Mouse (Mus musculus): ENCODE measurements around the gene Pgls. TPM values are rescaled to one million over a fixed set of nuclear protein-coding genes. Genes with fewer than 3 reads are reported as not detected.

Gene Pgls
- polyA plus RNA-seq, 1 experiment, result 128 TPM

DNA sequence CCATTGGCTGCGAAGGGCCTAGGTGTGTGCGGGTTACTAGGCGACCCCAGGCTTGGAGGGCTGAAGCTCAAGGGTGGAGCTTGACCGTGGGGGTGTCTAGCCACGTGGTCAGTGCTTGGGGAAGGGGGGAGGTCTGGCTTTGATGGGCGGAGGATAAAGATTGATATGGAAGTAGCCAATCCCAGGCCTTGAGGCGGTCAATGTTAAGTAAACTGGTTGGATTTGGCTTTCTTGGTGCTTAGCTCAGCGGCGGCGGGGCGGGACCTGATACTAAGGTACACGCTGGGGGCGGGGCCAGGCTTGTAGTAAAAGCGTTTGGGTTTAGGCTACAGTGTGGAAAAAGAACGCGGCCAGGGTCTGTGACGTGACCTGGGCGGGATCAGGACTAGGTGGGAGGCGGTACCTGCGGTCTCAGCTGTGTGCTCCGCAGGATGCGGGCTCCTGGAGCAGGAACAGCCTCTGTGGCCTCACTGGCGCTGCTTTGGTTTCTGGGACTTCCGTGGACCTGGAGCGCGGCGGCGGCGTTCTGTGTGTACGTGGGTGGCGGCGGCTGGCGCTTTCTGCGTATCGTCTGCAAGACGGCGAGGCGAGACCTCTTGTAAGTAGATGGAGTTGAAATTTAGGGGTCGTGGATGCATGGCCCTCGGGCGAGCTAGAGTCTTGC is 21.6 kb upstream of the Pgls start:
- TF ChIP-seq POLR2A (IDR thresholded peaks at IDR 0.05; ENCODE audit: borderline replicate concordance, extremely low read depth, insufficient read depth, insufficient read length, poor library complexity, severe bottlenecking), result peak; percentile 27; the same call in 1 of the 2 replicates
- no peak for TF ChIP-seq CTCF (IDR thresholded peaks at IDR 0.05; ENCODE audit: borderline replicate concordance, extremely low read depth, insufficient read depth, insufficient read length)
- peak; percentile 99 for DNase-seq (ENCODE audit: low read depth)

GRCm38 (mm10) chr8:71572077-71572476 is 19.9 kb upstream of the Pgls start:
- no peak for TF ChIP-seq POLR2A (IDR thresholded peaks at IDR 0.05; ENCODE audit: borderline replicate concordance, extremely low read depth, insufficient read depth, insufficient read length, poor library complexity, severe bottlenecking)
- TF ChIP-seq CTCF (IDR thresholded peaks at IDR 0.05; ENCODE audit: borderline replicate concordance, extremely low read depth, insufficient read depth, insufficient read length), result no peak
- DNase-seq (ENCODE audit: low read depth), result peak; percentile 31

DNA sequence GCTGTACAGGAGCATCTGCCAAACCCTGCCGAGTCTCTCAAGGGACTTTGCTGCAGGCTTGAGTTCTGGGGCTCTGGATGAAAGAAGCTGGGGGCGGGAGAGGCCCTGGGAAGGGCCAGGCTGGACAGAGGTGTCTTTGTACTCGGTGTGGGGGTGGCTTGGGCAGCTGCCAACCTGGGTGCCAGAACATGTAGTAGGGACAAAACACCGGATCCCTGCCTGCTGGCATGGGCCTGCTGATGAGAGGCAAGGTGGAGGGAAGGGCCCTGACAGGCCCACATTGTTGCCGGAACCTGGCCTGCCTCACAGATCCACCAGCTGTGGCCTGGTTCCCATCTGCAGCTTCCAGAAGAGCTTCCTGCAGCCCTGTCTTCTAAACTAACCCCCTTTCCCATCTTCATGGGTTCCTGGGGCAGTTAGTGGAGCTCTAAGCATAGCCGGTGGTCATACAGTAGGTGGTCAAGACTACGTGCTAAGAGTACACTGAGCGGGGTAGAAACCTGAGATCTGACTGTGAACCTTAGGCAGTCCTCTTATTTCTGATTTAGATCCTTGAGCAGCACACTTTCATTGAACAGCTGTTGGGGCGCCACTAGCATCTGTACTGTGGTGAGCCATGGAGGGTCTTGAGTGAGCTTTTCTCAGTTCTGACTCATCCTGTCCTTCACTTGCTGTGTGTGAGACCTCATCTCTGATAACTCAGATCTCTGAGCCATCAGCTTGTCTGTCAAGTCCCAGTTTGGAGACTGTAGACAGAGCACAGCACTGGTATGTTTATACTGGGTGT is 18.9 kb upstream of the Pgls start:
- no peak for TF ChIP-seq CTCF (IDR thresholded peaks at IDR 0.05; ENCODE audit: borderline replicate concordance, extremely low read depth, insufficient read depth, insufficient read length)
- peak; percentile 95 for DNase-seq (ENCODE audit: low read depth)

DNA sequence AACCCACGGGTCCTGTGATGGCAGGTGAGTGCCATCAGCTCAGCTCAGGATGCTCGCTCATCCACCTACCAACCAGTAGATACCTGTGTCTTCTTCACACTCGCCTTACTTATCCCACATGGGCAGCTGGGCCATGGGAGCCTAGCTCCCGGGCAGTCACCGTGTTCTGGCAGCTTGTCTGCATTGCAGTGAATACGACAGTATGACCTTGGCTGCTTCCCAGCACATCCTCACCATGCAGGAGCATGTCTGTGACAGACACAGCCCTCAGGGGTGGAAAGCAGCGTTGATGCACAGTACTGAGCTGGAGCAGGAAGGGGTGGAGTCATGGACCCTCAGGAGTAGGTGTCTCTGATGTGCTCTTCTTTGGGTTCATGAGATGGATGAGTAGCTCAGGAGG is 17.6 kb upstream of the Pgls start:
- no peak for TF ChIP-seq CTCF (IDR thresholded peaks at IDR 0.05; ENCODE audit: borderline replicate concordance, extremely low read depth, insufficient read depth, insufficient read length)
- no peak for TF ChIP-seq POLR2A (IDR thresholded peaks at IDR 0.05; ENCODE audit: borderline replicate concordance, extremely low read depth, insufficient read depth, insufficient read length, poor library complexity, severe bottlenecking)
- no peak for DNase-seq (ENCODE audit: low read depth)

DNA sequence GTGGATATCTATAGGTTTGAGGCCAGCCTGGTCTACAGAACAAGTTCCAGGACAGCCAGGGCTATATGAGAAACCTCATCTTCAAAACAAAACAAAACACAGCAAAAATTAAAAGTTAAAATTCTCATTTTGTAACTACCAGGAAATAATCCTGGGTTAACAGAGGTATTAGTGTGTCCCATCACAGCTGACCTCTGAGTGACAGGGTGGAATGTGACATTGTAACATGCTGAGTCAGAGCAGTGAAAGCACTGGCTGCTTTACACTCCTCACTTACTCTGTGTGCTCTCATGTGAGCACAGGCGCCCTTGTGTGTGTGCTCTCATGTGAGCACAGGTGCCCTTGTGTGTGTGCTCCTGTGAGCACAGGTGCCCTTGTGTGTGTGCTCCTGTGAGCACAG is 17.0 kb upstream of the Pgls start:
- TF ChIP-seq POLR2A (IDR thresholded peaks at IDR 0.05; ENCODE audit: borderline replicate concordance, extremely low read depth, insufficient read depth, insufficient read length, poor library complexity, severe bottlenecking) (no peak), CTCF (IDR thresholded peaks at IDR 0.05; ENCODE audit: borderline replicate concordance, extremely low read depth, insufficient read depth, insufficient read length) (no peak)
- no peak for DNase-seq (ENCODE audit: low read depth)

DNA sequence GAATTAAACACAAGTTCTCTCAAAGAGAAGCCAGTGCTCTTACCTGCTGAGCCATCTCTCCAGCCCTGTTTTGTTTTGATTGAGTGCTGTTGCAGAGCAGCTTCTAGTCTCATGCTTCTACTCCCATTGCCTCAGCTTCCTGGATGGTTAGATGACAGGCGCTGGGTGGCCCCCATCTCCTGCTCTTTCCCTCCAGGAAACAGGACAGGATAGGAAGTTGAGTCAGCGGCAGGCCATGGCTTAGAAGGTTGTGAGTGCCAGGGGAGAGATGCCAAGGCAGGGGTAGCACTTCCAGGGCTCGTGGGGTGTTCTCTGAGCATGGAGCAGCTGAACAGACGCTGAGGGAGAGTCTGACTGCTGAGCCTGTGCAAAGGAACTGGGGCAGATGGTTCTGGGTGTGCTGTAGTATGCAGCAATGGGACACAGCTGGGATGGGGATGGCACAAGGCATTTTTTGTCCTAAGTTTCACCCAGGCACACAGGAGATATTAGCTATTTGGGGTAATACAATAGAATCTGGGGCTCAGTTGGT is 14.1 kb upstream of the Pgls start:
- TF ChIP-seq POLR2A (IDR thresholded peaks at IDR 0.05; ENCODE audit: borderline replicate concordance, extremely low read depth, insufficient read depth, insufficient read length, poor library complexity, severe bottlenecking) (no peak), CTCF (IDR thresholded peaks at IDR 0.05; ENCODE audit: borderline replicate concordance, extremely low read depth, insufficient read depth, insufficient read length) (no peak)
- no peak for DNase-seq (ENCODE audit: low read depth)

DNA sequence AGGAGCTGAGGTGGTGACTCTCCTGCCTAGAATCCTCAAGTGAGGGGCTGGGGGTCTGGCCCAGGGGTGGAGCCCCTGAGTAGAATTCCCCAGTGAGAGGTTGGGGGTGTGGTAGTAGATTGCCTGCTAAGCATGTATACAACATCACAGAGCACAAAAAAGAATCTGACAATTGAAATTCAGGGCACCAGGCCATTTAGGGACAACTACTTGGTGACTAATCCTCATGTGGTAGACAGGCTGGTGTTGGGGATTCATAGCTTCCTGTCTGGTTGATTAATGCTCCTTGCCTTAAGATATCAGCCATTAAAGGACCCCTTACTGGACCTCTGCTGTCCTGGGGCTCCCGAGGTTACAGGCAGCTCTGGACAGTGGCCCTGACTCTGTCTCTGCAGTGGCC is 13.0 kb upstream of the Pgls start:
- DNase-seq (ENCODE audit: low read depth), result no peak
- no peak for TF ChIP-seq POLR2A (IDR thresholded peaks at IDR 0.05; ENCODE audit: borderline replicate concordance, extremely low read depth, insufficient read depth, insufficient read length, poor library complexity, severe bottlenecking)
- TF ChIP-seq CTCF (IDR thresholded peaks at IDR 0.05; ENCODE audit: borderline replicate concordance, extremely low read depth, insufficient read depth, insufficient read length), result no peak

DNA sequence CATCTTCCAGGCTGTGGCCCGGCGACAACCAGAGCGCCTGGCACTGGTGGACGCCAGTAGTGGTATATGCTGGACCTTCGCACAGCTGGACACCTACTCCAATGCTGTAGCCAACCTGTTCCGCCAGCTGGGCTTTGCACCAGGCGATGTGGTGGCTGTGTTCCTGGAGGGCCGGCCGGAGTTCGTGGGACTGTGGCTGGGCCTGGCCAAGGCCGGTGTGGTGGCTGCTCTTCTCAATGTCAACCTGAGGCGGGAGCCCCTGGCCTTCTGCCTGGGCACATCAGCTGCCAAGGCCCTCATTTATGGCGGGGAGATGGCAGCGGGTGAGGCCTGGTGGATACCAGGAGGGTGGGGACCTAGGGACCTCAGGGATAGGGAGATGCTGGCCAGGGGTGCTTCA is 12.5 kb upstream of the Pgls start:
- TF ChIP-seq POLR2A (IDR thresholded peaks at IDR 0.05; ENCODE audit: borderline replicate concordance, extremely low read depth, insufficient read depth, insufficient read length, poor library complexity, severe bottlenecking) (no peak), CTCF (IDR thresholded peaks at IDR 0.05; ENCODE audit: borderline replicate concordance, extremely low read depth, insufficient read depth, insufficient read length) (no peak)
- peak; percentile 12 for DNase-seq (ENCODE audit: low read depth)

DNA sequence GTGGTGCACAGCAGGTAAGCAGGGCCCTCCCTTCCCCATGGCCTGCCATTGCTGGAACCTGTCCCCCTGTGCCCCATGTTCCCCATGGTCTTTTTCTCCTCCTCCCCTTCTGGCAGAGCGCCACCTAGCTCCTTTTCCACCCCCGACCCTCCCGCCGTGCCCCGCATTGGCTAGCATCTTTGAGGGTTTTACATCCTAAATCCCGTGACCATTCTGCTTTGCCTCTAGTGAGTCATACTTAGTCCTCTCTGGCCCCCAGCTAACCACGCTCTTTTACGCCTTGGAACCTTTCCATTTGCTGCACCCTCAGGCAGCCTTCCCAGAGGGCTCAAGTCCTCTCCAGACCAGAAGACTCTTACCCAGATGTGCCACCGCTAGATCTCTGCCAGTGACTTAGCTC is 11.8 kb upstream of the Pgls start:
- DNase-seq (ENCODE audit: low read depth), result peak; percentile 59
- TF ChIP-seq POLR2A (IDR thresholded peaks at IDR 0.05; ENCODE audit: borderline replicate concordance, extremely low read depth, insufficient read depth, insufficient read length, poor library complexity, severe bottlenecking) (no peak), CTCF (IDR thresholded peaks at IDR 0.05; ENCODE audit: borderline replicate concordance, extremely low read depth, insufficient read depth, insufficient read length) (no peak)

DNA sequence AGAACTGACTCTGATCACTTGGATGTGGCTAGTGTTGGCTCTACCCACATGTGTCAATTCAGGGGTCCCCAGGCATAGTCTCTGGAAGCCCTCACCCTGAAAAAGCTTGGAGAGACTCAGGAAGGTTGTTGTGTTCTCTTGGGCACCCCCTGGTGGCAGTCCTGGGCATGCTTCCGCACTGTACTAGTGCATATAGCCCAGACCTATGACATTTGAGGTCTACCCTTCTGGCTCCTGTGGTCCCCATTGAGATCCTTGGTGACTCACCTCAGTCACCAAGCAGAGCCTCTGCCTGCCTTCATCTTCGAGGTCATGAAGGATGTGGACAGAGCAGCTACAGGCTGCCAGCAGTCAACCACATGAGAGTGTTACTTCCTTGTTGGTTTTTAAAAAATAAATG is 5.1 kb upstream of the Pgls start:
- no peak for TF ChIP-seq POLR2A (IDR thresholded peaks at IDR 0.05; ENCODE audit: borderline replicate concordance, extremely low read depth, insufficient read depth, insufficient read length, poor library complexity, severe bottlenecking)
- peak; percentile 74 for TF ChIP-seq CTCF (IDR thresholded peaks at IDR 0.05; ENCODE audit: borderline replicate concordance, extremely low read depth, insufficient read depth, insufficient read length)
- peak; percentile 53 for DNase-seq (ENCODE audit: low read depth)

DNA sequence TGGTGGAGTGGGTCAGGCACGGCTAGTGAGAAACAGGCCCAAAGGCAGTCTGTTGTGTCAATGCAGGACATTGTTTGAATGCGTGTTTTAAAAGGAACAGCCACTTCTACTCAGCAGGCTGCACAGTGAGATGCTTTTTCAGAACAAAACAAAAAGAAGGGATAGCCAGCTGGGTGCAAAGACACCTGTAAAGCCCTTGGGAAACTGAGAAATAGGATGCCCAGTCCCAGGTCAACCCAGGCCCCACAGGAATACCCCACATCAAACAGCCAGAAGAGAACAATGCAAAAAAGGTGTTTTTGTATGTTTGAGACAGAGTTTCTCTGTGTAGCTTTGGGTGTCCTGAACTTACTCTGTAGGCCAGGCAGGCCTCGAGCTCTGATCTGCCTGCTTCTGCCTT is 3.2 kb upstream of the Pgls start:
- no peak for DNase-seq (ENCODE audit: low read depth)
- TF ChIP-seq POLR2A (IDR thresholded peaks at IDR 0.05; ENCODE audit: borderline replicate concordance, extremely low read depth, insufficient read depth, insufficient read length, poor library complexity, severe bottlenecking) (no peak), CTCF (IDR thresholded peaks at IDR 0.05; ENCODE audit: borderline replicate concordance, extremely low read depth, insufficient read depth, insufficient read length) (no peak)

DNA sequence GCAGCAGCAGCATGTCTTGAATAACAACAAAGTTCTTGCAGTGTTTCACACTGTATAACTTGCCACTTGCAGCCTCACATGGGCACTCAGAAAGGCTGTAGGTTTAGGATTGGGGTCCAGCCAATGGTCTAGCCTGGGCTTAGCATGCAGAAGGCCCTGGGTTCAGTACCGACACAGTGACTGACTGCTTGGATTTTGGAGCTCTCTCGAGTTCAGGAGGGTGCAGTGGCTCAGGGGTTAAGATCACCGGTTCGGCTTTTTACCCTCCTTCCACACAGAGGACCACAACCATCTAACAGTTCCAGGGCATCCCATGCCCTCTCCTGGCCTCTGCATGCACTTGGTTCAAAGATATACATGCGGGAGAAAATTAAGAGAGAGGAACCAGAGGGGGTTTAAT is 959 bp upstream of the Pgls start:
- no peak for TF ChIP-seq POLR2A (IDR thresholded peaks at IDR 0.05; ENCODE audit: borderline replicate concordance, extremely low read depth, insufficient read depth, insufficient read length, poor library complexity, severe bottlenecking)
- TF ChIP-seq CTCF (IDR thresholded peaks at IDR 0.05; ENCODE audit: borderline replicate concordance, extremely low read depth, insufficient read depth, insufficient read length), result no peak
- DNase-seq (ENCODE audit: low read depth), result no peak
